Mouse (Mus musculus) brain, embryonic 14.5 days (tissue): ENCODE measurements at regions not wholly inside any gene's neighbourhood (a gene's known extent, or its start where the extent isn't known, plus 50 kb on each side); places are given as distances from the start of the nearest gene placed in this dataset.
"Not testable (repeated sequence)": the region's sequence is repeated elsewhere in the genome, so short reads cannot be mapped to it uniquely, and the experiment has no call there.

Experiments used
- CTCF ChIP-seq: fragments of 200-500 bp; IDR thresholded peaks from 2 replicates; pipeline ENCODE4 v1.5.1; 2012; ENCODE audit warnings: inconsistent platforms, mild to moderate bottlenecking, moderate library complexity, borderline replicate concordance; ENCODE audit not compliant: insufficient read depth, insufficient read length; ENCODE audit errors: extremely low read depth
- POLR2A ChIP-seq: fragments of 200-500 bp; IDR thresholded peaks from 2 replicates; pipeline ENCODE4 v1.6.1; 2012; ENCODE audit warnings: mild to moderate bottlenecking, inconsistent platforms, borderline replicate concordance; ENCODE audit not compliant: poor library complexity, insufficient read depth, insufficient read length, severe bottlenecking; ENCODE audit errors: extremely low read depth

DNA sequence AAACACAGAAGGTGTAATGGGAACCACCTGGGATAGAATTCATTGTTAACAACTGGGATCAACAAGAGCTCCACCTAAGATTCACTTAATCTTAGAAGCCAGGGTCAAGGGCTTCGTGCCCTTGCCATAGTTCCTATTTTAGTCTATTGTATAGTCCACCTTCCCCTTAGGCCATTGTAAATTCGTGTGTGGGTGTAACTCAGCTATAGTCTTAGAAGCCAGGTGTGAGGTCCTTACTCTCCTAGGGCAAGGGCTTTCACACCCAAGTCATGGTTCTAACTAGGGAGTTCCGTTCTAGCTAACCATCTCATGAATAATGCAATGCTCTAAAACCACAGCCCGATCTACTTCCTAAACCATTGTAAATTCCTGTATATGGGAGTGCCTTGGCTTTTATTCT is 889.8 kb upstream of the Cypt12 start:
- not testable (repeated sequence) for TF ChIP-seq CTCF, POLR2A
